Mouse (Mus musculus): ENCODE results near the gene Rgs13.

The Rgs13 gene

DNA sequence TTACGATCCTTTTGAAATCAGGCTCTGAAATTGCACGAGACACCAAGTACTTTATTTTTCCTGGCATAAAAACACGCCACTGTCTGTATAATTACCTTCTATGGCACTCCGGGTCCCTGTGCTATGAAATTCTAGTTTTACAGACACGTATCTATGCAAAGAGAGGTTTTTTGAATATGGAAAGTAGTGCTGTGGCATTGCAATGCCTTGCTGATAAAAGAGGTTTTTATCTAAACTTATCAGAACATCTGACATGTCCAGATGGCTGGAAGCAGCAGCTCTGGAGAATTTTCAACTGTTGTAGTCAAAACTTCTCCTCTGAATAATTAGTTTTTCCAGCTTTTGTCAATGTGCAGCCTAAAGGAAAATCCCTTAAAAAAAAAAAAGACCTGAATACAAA lies at the start of gene Rgs13:
Rgs13 (minus strand) TSS at position 207 of the 400 bp plus-strand sequence.
- DNase-seq (ENCODE audit: inconsistent age in 2 of 2, low spot score in 1 of 2): no peak

GRCm38 (mm10) chr1:144215230-144215629 lies 38.1 kb upstream of the Rgs13 start:
- DNase-seq (ENCODE audit: inconsistent age in 2 of 2, low spot score in 1 of 2): no peak

DNA sequence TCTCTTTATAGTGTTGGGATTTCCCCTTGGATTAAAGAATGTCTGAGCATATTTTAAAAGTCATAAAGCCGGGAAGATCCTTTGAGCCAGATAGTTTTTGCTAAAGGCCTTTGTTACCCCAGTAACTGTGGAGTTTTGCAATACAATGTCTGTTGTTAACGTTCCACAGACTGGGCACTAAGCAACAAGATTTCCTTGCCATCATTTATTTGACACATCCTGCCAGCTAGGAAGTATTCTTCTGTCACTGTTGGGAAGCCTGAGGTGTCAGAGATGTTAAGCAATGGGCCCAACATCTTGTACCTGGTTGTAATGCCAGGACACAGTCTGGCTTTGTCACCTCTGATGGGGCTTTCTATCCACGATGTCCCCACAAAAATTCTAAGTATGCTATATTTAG lies 33.7 kb upstream of the Rgs13 start:
- DNase-seq (ENCODE audit: inconsistent age in 2 of 2, low spot score in 1 of 2): no peak

GRCm38 (mm10) chr1:144206281-144207061 lies 29.3 kb upstream of the Rgs13 start:
- DNase-seq (ENCODE audit: inconsistent age in 2 of 2, low spot score in 1 of 2): no peak

DNA sequence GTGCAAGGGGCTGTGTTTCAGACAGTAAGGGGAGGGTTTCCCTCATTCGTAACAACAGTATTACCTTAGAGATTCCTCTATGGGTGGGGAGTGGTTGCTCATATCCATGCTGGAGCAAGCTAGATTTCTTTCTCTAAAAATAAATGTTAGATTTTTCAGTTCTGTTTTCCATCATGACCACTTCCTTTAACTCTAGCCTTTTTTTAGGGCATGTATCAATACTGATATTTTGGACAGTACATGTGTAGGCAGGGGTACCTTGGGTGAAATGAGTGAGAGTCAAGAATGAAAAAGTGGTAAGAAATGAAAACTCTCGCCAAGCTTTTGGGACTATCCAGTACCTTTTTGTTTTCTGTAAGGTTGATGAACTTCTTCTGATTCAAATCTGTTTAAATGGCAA lies 27.6 kb upstream of the Rgs13 start:
- no peak for DNase-seq (ENCODE audit: inconsistent age in 2 of 2, low spot score in 1 of 2)

GRCm38 (mm10) chr1:144202939-144203338 lies 25.8 kb upstream of the Rgs13 start:
- peak in 1 of 2 experiments; percentile 26 for DNase-seq (ENCODE audit: inconsistent age in 2 of 2, low spot score in 1 of 2)

GRCm38 (mm10) chr1:144200496-144200895 lies 23.3 kb upstream of the Rgs13 start:
- DNase-seq (ENCODE audit: inconsistent age in 2 of 2, low spot score in 1 of 2): peak in 1 of 2 experiments; percentile 24

DNA sequence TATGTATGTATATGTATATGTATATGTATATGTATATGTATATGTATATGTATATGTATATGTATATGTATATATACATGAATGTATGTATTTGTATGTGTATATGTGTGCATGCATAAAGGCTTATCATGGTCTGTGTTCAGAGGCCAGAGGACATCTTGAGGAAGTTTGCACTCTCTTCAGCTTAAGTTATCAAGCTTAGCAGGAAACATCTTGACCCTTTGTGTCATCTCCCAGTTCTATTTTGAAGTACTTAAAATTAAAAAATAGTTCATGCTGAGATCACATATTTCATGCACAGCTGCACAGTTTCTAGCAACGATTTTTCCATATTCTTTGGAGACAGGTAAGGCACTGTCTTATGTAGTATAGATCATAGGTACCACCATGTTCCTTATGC lies 22.4 kb upstream of the Rgs13 start:
- DNase-seq (ENCODE audit: inconsistent age in 2 of 2, low spot score in 1 of 2): no peak

- DNase-seq (ENCODE audit: inconsistent age in 2 of 2, low spot score in 1 of 2): peak; percentile 8 to 79
Measured at GRCm38 (mm10) chr1:144197684-144198083, 20.5 kb upstream of the Rgs13 start.

- no peak for DNase-seq (ENCODE audit: inconsistent age in 2 of 2, low spot score in 1 of 2)
Measured at GRCm38 (mm10) chr1:144186655-144187396, 9.7 kb upstream of the Rgs13 start.

GRCm38 (mm10) chr1:144184955-144185715 lies 8.0 kb upstream of the Rgs13 start:
- no peak for DNase-seq (ENCODE audit: inconsistent age in 2 of 2, low spot score in 1 of 2)

DNA sequence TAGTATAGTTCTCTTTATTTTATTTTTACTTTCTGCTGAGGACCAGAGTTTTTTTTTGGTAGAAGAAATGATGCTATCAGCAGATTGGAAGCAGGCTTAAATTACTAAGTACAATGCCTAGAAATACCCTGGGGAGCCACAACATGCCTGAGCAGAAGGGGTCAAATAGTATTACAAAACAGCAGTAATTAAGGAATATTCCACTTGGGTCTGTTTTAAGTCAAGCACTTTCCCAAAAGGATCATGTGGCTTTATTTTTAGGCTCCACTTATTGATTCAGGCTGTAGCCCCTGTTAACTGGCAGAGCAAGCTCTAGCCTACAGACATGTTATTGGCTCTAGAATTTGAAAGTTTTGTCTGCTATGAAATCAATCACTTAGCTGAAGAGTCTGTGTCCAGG lies 6.5 kb upstream of the Rgs13 start:
- DNase-seq (ENCODE audit: inconsistent age in 2 of 2, low spot score in 1 of 2): no peak

- DNase-seq (ENCODE audit: inconsistent age in 2 of 2, low spot score in 1 of 2): no peak
Measured at GRCm38 (mm10) chr1:144179559-144179958, 2.4 kb upstream of the Rgs13 start.

- DNase-seq (ENCODE audit: inconsistent age in 2 of 2, low spot score in 1 of 2): no peak
Measured at GRCm38 (mm10) chr1:144178281-144178957, 1.2 kb upstream of the Rgs13 start.

- no peak for DNase-seq (ENCODE audit: inconsistent age in 2 of 2, low spot score in 1 of 2)
Measured at GRCm38 (mm10) chr1:144177620-144178019, 448 bp upstream of the Rgs13 start.

DNA sequence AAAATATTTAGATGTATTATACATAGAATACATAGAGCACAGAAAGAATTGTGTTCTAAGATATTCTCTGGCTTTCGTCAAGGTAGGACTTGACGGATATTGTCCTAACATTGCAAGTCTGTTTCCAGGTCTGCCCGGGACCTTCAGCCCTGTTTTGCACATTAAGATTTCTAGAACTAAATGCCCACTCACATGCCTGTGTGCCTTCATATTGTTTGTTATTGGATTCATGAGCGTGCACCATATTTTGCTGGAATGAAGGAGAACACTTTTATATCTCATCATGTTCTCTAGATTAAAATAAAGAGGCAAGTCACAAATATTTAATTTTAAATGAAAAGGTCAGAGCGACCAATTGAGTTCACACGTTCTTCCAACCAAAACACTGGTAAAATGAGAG lies 2.4 kb downstream of the Rgs13 start:
- DNase-seq (ENCODE audit: inconsistent age in 2 of 2, low spot score in 1 of 2): no peak

- no peak for DNase-seq (ENCODE audit: inconsistent age in 2 of 2, low spot score in 1 of 2)
Measured at GRCm38 (mm10) chr1:144173568-144174036, 3.6 kb downstream of the Rgs13 start.

- DNase-seq (ENCODE audit: inconsistent age in 2 of 2, low spot score in 1 of 2): peak in 1 of 2 experiments; percentile 46
Measured at GRCm38 (mm10) chr1:144168921-144169320, 8.3 kb downstream of the Rgs13 start.

GRCm38 (mm10) chr1:144167761-144168160 lies 9.4 kb downstream of the Rgs13 start:
- no peak for DNase-seq (ENCODE audit: inconsistent age in 2 of 2, low spot score in 1 of 2)

DNA sequence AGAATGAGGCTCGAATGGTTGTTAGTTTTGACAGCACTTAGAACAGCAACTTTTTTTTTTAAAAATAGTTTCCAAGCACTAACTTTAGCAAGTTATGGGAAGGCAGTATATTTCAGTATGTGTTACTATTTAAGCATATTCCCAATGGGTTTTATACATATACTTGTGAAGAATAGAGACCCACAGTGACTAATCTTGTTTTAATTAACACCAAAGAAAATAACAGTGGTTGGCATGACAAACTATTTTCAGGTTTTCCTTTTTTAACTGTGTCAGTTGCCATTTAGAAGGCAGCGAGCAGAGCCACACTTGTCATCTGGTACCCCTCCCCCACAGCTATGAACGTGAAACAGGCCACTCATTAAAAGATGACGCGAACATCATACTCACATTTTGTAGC lies 10.3 kb downstream of the Rgs13 start:
- no peak for DNase-seq (ENCODE audit: inconsistent age in 2 of 2, low spot score in 1 of 2)

GRCm38 (mm10) chr1:144166275-144166674 lies 10.9 kb downstream of the Rgs13 start:
- no peak for DNase-seq (ENCODE audit: inconsistent age in 2 of 2, low spot score in 1 of 2)

Measured in adrenal gland, adult (tissue).